9 mouse cellular contexts compared by ENCODE assay signal in genomic region chr14:79124643-79125042, GRCm38 (mm10).
DNase-seq lines count a peak whose midpoint lies in the region; ATAC-seq and TF ChIP-seq lines count a peak whose summit lies in the region.
"Had no signal": no experiment of that assay in that cellular context is flagged by ENCODE, and none has a peak within 500 bp of the region (broad histone marks: within the 10 kb centered on the region; RNA-seq: fewer than 3 reads in every experiment).

No protein-coding gene starts in this region.

- H3K4me2 ChIP-seq in hindbrain, embryonic 14.5 days (replicated peaks), result no peak overlapping the region
- H3K4me2 ChIP-seq: neural tube, embryonic 13.5 days had no signal

- no peak for TF ChIP-seq POLR2A in lung, adult 2 months (IDR thresholded peaks at IDR 0.05; ENCODE audit: borderline replicate concordance, extremely low read depth, low read depth, low read length)

- H3K9ac ChIP-seq in hindbrain, embryonic 14.5 days, result no peak overlapping the region
- H3K9ac ChIP-seq: neural tube, embryonic 13.5 days had no signal

- no peaks in the 10 kb centered on the region for H3K27me3 ChIP-seq in hindbrain, embryonic 14.5 days (ENCODE audit: control insufficient read depth, insufficient read depth, low read length)
- H3K27me3 ChIP-seq: neural tube, embryonic 13.5 days had no signal

- no peak for DNase-seq in frontal cortex, postnatal 10 days (ENCODE audit: low spot score in 2 of 2)
- peak; percentile 27 for DNase-seq in urinary bladder, postnatal 14 days (ENCODE audit: low spot score)
- DNase-seq in urinary bladder, adult 18-20 months (ENCODE audit: low spot score in 2 of 2), result no peak
- DNase-seq in embryo, embryonic 10.5 days (ENCODE audit: low spot score), result peak; percentile 71
- peak; percentile 75 for DNase-seq in hindbrain, embryonic 14.5 days (ENCODE audit: low spot score)
- DNase-seq in lung, adult 2 months, result peak; percentile 45
- peak; percentile 28 for DNase-seq in retina, postnatal 7 days (ENCODE audit: low read depth, low spot score)

- H3K9me3 ChIP-seq in hindbrain, embryonic 14.5 days (ENCODE audit: control insufficient read depth, low read length), result no peaks in the 10 kb centered on the region
- H3K9me3 ChIP-seq: neural tube, embryonic 13.5 days had no signal

- no peak overlapping the region for H3K4me3 ChIP-seq in hindbrain, embryonic 14.5 days (replicated peaks; ENCODE audit: low read length)
- no peak overlapping the region for H3K4me3 ChIP-seq in lung, adult 2 months (replicated peaks; ENCODE audit: extremely low read depth, low read depth, low read length)
- H3K4me3 ChIP-seq: neural tube, embryonic 13.5 days had no signal

- TF ChIP-seq CTCF in lung, adult 2 months (IDR thresholded peaks at IDR 0.05; ENCODE audit: insufficient read depth, low read length), result no peak

- no peak overlapping the region for H3K27ac ChIP-seq in hindbrain, embryonic 14.5 days
- H3K27ac ChIP-seq: neural tube, embryonic 13.5 days had no signal

- H3K4me1 ChIP-seq in hindbrain, embryonic 14.5 days (replicated peaks; ENCODE audit: control insufficient read depth, insufficient read depth, low read length), result peaks cover 5% of the 10 kb centered on the region; the same call in 1 of the 2 replicates
- H3K4me1 ChIP-seq in lung, adult 2 months (ENCODE audit: control insufficient read depth, insufficient read depth, low read length), result no peaks in the 10 kb centered on the region
- H3K4me1 ChIP-seq: neural tube, embryonic 13.5 days had no signal

- H3K36me3 ChIP-seq in hindbrain, embryonic 14.5 days (replicated peaks; ENCODE audit: control insufficient read depth, insufficient read depth), result no peaks in the 10 kb centered on the region
- H3K36me3 ChIP-seq: neural tube, embryonic 13.5 days had no signal

- WGBS in hindbrain, embryonic 14.5 days, result 37% methylated on average over 5 of the region's 5 CpGs
- WGBS in lung, adult 2 months, result 43% methylated on average over 5 of the region's 5 CpGs

- ATAC-seq in frontal cortex, adult (ENCODE audit: low TSS enrichment), result peak; percentile 66
- ATAC-seq in hindbrain, embryonic 14.5 days (ENCODE audit: low FRiP score), result no peak

Comparison
In these comparisons a context has a peak if more than half of its experiments do, and no peak if none do; other contexts are left out.
1. DNase-seq: peak in urinary bladder, postnatal 14 days (single experiment), embryo, embryonic 10.5 days (single experiment), hindbrain, embryonic 14.5 days (single experiment), lung, adult 2 months (single experiment) and retina, postnatal 7 days (single experiment); none in frontal cortex, postnatal 10 days (0 of 2) and urinary bladder, adult 18-20 months (0 of 2).